Mouse (Mus musculus) heart, postnatal 0 days (tissue): ENCODE results near the gene Rprml.

Source experiments
- CTCF ChIP-seq: IDR thresholded peaks from 2 replicates; pipeline ENCODE4 v1.5.1; 2016; ENCODE audit warnings: antibody characterized with exemption, control low read depth, low read depth
- EP300 ChIP-seq: IDR thresholded peaks from 2 replicates; pipeline ENCODE4 v1.6.1; 2016; ENCODE audit warnings: antibody characterized with exemption, low read depth

GRCm38 (mm10) chr11:103606611-103607010, 42.8 kb upstream of the Rprml start:
- no peak for TF ChIP-seq CTCF
- no peak for TF ChIP-seq EP300
